Mouse (Mus musculus): ENCODE measurements around the gene Zbtb21. TPM values are rescaled to one million over a fixed set of nuclear protein-coding genes. Genes with fewer than 3 reads are reported as not detected.

Gene Zbtb21
- polyA plus RNA-seq, 1 experiment from 2014 or later = 14.4 TPM

DNA sequence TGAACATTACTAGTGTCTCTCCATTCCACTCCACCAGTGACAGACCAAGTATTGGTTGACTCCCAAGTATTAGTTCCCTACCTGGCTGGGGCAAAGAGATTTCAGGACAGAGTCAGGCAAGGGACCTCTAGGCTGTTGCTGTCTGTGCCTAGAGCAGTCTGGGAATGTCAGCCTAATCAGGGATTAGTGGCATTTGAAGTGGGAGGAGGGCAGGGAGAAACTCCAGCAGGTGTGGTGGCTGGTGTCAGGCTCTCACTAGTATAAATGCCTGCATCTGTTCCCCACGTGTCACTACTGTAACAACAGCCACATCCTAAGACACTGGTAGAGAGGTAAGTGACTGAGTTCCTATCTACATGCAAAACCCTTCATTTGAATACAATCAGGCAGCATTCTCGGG lies 42.6 kb downstream of the Zbtb21 start:
- H3K27me3 ChIP-seq (ENCODE audit: control insufficient read depth, insufficient read depth, low read length) = no peaks in the 10 kb centered on the region
- H3K36me3 ChIP-seq (ENCODE audit: control insufficient read depth, insufficient read depth, low read length) = no peaks in the 10 kb centered on the region
- 28% methylated on average over 2 of the region's 2 CpGs for WGBS
- H3K4me3 ChIP-seq (ENCODE audit: low read depth, low read length) = no peak overlapping the region
- H3K9me3 ChIP-seq (ENCODE audit: control insufficient read depth, low read length) = no peaks in the 10 kb centered on the region
- peaks cover 2% of the 10 kb centered on the region; the same call in 1 of the 2 replicates for H3K4me1 ChIP-seq (replicated peaks; ENCODE audit: control insufficient read depth, insufficient read depth, low read length)
- no peak overlapping the region for H3K27ac ChIP-seq (ENCODE audit: low read depth, low read length)
- H3K4me2 ChIP-seq (ENCODE audit: low read depth, low read length, severe bottlenecking) = no peak overlapping the region
- no peak for DNase-seq (ENCODE audit: low spot score)
- no peak for ATAC-seq (replicated peaks; ENCODE audit: low FRiP score)
- H3K9ac ChIP-seq (ENCODE audit: low read length) = no peak overlapping the region

- H3K9ac ChIP-seq (ENCODE audit: low read length) = no peak overlapping the region
- ATAC-seq (replicated peaks; ENCODE audit: low FRiP score) = no peak
- no peaks in the 10 kb centered on the region for H3K36me3 ChIP-seq (ENCODE audit: control insufficient read depth, insufficient read depth, low read length)
- no peak overlapping the region for H3K4me2 ChIP-seq (ENCODE audit: low read depth, low read length, severe bottlenecking)
- H3K4me1 ChIP-seq (replicated peaks; ENCODE audit: control insufficient read depth, insufficient read depth, low read length) = no peaks in the 10 kb centered on the region
- H3K27me3 ChIP-seq (ENCODE audit: control insufficient read depth, insufficient read depth, low read length) = no peaks in the 10 kb centered on the region
- H3K9me3 ChIP-seq (ENCODE audit: control insufficient read depth, low read length) = no peaks in the 10 kb centered on the region
- no peak for DNase-seq (ENCODE audit: low spot score)
- no peak overlapping the region for H3K27ac ChIP-seq (ENCODE audit: low read depth, low read length)
- no peak overlapping the region for H3K4me3 ChIP-seq (ENCODE audit: low read depth, low read length)
Observed at GRCm38 (mm10) chr16:97912873-97913272, 49.5 kb downstream of the Zbtb21 start.

GRCm38 (mm10) chr16:97909356-97909755 lies 53.1 kb downstream of the Zbtb21 start:
- 86% methylated on average over 1 of the region's 1 CpGs for WGBS
- ATAC-seq (replicated peaks; ENCODE audit: low FRiP score) = no peak
- no peak overlapping the region for H3K4me3 ChIP-seq (ENCODE audit: low read depth, low read length)

DNA sequence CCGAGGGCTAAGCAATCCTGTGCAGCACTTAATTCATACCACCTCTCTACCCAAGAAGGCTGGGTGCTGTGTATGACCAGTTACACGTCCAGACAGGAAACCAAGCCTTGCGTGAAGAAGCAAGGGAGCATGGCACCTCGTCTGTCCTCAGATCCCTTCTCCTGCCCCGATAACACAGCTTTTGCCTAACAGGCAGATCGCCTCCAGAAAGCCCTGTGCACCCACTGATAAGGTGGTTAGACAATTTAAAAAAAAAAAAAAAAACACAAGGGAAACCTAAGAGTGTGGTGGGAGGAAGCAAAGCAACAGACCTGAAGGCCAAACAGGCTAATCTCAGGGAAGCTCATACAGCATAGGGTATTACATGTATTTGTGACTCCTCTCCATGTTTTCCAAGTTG lies 54.9 kb downstream of the Zbtb21 start:
- Histone ChIP-seq H3K4me1 (replicated peaks; ENCODE audit: control insufficient read depth, insufficient read depth, low read length) (no peaks in the 10 kb centered on the region), H3K27me3 (ENCODE audit: control insufficient read depth, insufficient read depth, low read length) (no peaks in the 10 kb centered on the region), H3K9ac (ENCODE audit: low read length) (no peak overlapping the region), H3K36me3 (ENCODE audit: control insufficient read depth, insufficient read depth, low read length) (no peaks in the 10 kb centered on the region), H3K4me2 (ENCODE audit: low read depth, low read length, severe bottlenecking) (no peak overlapping the region), H3K9me3 (ENCODE audit: control insufficient read depth, low read length) (no peaks in the 10 kb centered on the region), H3K27ac (ENCODE audit: low read depth, low read length) (no peak overlapping the region), H3K4me3 (ENCODE audit: low read depth, low read length) (no peak overlapping the region)
- WGBS = 92% methylated on average over 6 of the region's 6 CpGs
- ATAC-seq (replicated peaks; ENCODE audit: low FRiP score) (no peak), DNase-seq (ENCODE audit: low spot score) (no peak)

More at GRCm38 (mm10) chr16:97909356-97909755, 53.1 kb downstream of the Zbtb21 start:
- no peaks in the 10 kb centered on the region for H3K4me1 ChIP-seq (replicated peaks; ENCODE audit: control insufficient read depth, insufficient read depth, low read length)
- H3K4me2 ChIP-seq (ENCODE audit: low read depth, low read length, severe bottlenecking) = no peak overlapping the region
- no peak overlapping the region for H3K9ac ChIP-seq (ENCODE audit: low read length)
- no peak for DNase-seq (ENCODE audit: low spot score)
- H3K27me3 ChIP-seq (ENCODE audit: control insufficient read depth, insufficient read depth, low read length) = no peaks in the 10 kb centered on the region
- H3K27ac ChIP-seq (ENCODE audit: low read depth, low read length) = no peak overlapping the region
- no peaks in the 10 kb centered on the region for H3K9me3 ChIP-seq (ENCODE audit: control insufficient read depth, low read length)
- H3K36me3 ChIP-seq (ENCODE audit: control insufficient read depth, insufficient read depth, low read length) = no peaks in the 10 kb centered on the region

GRCm38 (mm10) chr16:97906337-97906736 lies 56.1 kb downstream of the Zbtb21 start:
- no peak overlapping the region for H3K4me3 ChIP-seq (ENCODE audit: low read depth, low read length)
- H3K36me3 ChIP-seq (ENCODE audit: control insufficient read depth, insufficient read depth, low read length) = no peaks in the 10 kb centered on the region
- H3K27ac ChIP-seq (ENCODE audit: low read depth, low read length) = no peak overlapping the region
- no peak overlapping the region for H3K4me2 ChIP-seq (ENCODE audit: low read depth, low read length, severe bottlenecking)
- H3K9me3 ChIP-seq (ENCODE audit: control insufficient read depth, low read length) = no peaks in the 10 kb centered on the region
- DNase-seq (ENCODE audit: low spot score) (no peak), ATAC-seq (replicated peaks; ENCODE audit: low FRiP score) (no peak)
- H3K27me3 ChIP-seq (ENCODE audit: control insufficient read depth, insufficient read depth, low read length) = no peaks in the 10 kb centered on the region
- no peak overlapping the region for H3K9ac ChIP-seq (ENCODE audit: low read length)
- H3K4me1 ChIP-seq (replicated peaks; ENCODE audit: control insufficient read depth, insufficient read depth, low read length) = no peaks in the 10 kb centered on the region

DNA sequence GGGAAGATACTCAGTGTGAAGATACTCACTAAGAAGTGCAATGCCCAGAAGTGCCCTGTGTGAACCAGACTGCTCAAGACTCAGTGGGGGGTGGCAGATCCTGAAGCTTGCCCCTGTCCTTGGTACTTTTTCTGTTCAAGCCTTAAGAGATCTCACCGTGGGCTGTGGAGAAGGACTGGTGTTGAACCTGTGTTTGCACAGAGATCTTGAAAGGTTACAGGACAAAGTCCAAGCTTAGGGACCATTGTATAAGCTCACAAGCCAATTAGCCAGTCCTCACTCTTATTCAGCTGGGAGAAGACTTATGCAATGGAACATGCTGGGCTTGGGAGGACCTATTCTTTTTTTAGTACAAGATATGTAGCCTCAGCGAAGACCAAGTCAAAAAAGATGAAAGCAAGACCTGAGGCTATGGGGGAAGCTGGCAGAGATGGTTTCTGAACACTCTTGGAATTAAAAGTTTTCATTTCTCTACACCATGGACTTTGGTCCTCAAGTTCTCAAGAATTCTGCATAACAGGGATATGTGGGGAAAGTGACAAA lies 56.9 kb downstream of the Zbtb21 start:
- H3K4me3 ChIP-seq (ENCODE audit: low read depth, low read length) = no peak overlapping the region
- no peak overlapping the region for H3K27ac ChIP-seq (ENCODE audit: low read depth, low read length)
- no peak for DNase-seq (ENCODE audit: low spot score)
- H3K9ac ChIP-seq (ENCODE audit: low read length) = no peak overlapping the region
- H3K27me3 ChIP-seq (ENCODE audit: control insufficient read depth, insufficient read depth, low read length) = no peaks in the 10 kb centered on the region
- no peak for ATAC-seq (replicated peaks; ENCODE audit: low FRiP score)
- H3K4me1 ChIP-seq (replicated peaks; ENCODE audit: control insufficient read depth, insufficient read depth, low read length) = no peaks in the 10 kb centered on the region
- no peaks in the 10 kb centered on the region for H3K9me3 ChIP-seq (ENCODE audit: control insufficient read depth, low read length)
- H3K4me2 ChIP-seq (ENCODE audit: low read depth, low read length, severe bottlenecking) = no peak overlapping the region
- H3K36me3 ChIP-seq (ENCODE audit: control insufficient read depth, insufficient read depth, low read length) = no peaks in the 10 kb centered on the region
- 69% methylated on average over 2 of the region's 2 CpGs for WGBS

DNA sequence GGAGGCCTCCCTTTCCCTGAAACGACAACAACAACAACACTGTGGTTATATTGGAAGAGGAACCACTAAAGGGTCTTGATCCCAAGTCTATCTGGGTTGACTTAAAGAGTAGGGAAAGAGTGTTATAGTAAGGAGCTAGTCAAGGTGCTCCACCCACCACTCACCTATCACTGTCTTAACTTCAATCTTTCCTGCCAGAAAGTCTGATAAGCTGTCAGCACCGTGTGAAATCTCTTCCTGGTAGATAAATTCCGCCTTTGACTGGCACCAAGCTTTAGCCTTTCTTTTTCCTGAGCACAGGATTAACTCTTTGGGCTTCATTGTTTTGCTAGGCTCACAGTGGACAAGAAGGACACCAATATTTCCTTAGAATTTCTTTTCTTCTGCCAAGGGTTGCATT lies 58.4 kb downstream of the Zbtb21 start:
- WGBS = 76% methylated on average over 3 of the region's 3 CpGs
- DNase-seq (ENCODE audit: low spot score) (no peak), ATAC-seq (replicated peaks; ENCODE audit: low FRiP score) (no peak)
- Histone ChIP-seq H3K9ac (ENCODE audit: low read length) (no peak overlapping the region), H3K4me2 (ENCODE audit: low read depth, low read length, severe bottlenecking) (no peak overlapping the region), H3K36me3 (ENCODE audit: control insufficient read depth, insufficient read depth, low read length) (no peaks in the 10 kb centered on the region), H3K4me3 (ENCODE audit: low read depth, low read length) (no peak overlapping the region), H3K27me3 (ENCODE audit: control insufficient read depth, insufficient read depth, low read length) (no peaks in the 10 kb centered on the region), H3K9me3 (ENCODE audit: control insufficient read depth, low read length) (no peaks in the 10 kb centered on the region), H3K27ac (ENCODE audit: low read depth, low read length) (no peak overlapping the region), H3K4me1 (replicated peaks; ENCODE audit: control insufficient read depth, insufficient read depth, low read length) (no peaks in the 10 kb centered on the region)

- ATAC-seq (replicated peaks; ENCODE audit: low FRiP score) = no peak
- 86% methylated on average over 5 of the region's 5 CpGs for WGBS
- no peaks in the 10 kb centered on the region for H3K9me3 ChIP-seq (ENCODE audit: control insufficient read depth, low read length)
- H3K9ac ChIP-seq (ENCODE audit: low read length) = no peak overlapping the region
- H3K4me3 ChIP-seq (ENCODE audit: low read depth, low read length) = no peak overlapping the region
- DNase-seq (ENCODE audit: low spot score) = no peak
- no peaks in the 10 kb centered on the region for H3K27me3 ChIP-seq (ENCODE audit: control insufficient read depth, insufficient read depth, low read length)
- no peaks in the 10 kb centered on the region for H3K4me1 ChIP-seq (replicated peaks; ENCODE audit: control insufficient read depth, insufficient read depth, low read length)
- no peak overlapping the region for H3K4me2 ChIP-seq (ENCODE audit: low read depth, low read length, severe bottlenecking)
- no peaks in the 10 kb centered on the region for H3K36me3 ChIP-seq (ENCODE audit: control insufficient read depth, insufficient read depth, low read length)
- no peak overlapping the region for H3K27ac ChIP-seq (ENCODE audit: low read depth, low read length)
Observed at GRCm38 (mm10) chr16:97897346-97898024, 64.9 kb downstream of the Zbtb21 start.

Data from forebrain, embryonic 11.5 days (tissue).